Mouse (Mus musculus) heart, embryonic 15.5 days (tissue): ENCODE data around the gene Hmx1. TPM values are rescaled to one million over a fixed set of nuclear protein-coding genes. Genes with fewer than 3 reads are reported as not detected.

ENCODE experiments used
- ATAC-seq: fragments of 200-750 bp; cut with Nextera tagmentation; replicated peaks from 2 replicates; pipeline ENCODE4 v1.8.0; 2017; ENCODE audit warnings: low read depth, moderate TSS enrichment; ENCODE audit not compliant: insufficient number of reproducible peaks, insufficient read depth, low FRiP score
- H3K27ac ChIP-seq: fragments of 300-500 bp; sonication (generic); 2 replicates; pipeline ENCODE4 v1.5.1; 2015; ENCODE audit warnings: mild to moderate bottlenecking, inconsistent platforms
- H3K27me3 ChIP-seq: fragments of 300-500 bp; sonication (generic); 2 replicates; pipeline ENCODE4 v1.6.1; 2015; ENCODE audit warnings: inconsistent platforms
- H3K36me3 ChIP-seq: fragments of 300-500 bp; sonication (generic); 2 replicates; pipeline ENCODE4 v1.6.1; 2015; ENCODE audit warnings: mild to moderate bottlenecking, inconsistent platforms
- H3K4me1 ChIP-seq: fragments of 300-500 bp; sonication (generic); replicated peaks from 2 replicates; pipeline ENCODE4 v1.6.1; 2015; ENCODE audit warnings: inconsistent platforms
- H3K4me2 ChIP-seq: fragments of 300-500 bp; sonication (generic); 2 replicates; pipeline ENCODE4 v1.6.1; 2015; ENCODE audit warnings: inconsistent platforms, mild to moderate bottlenecking, moderate library complexity
- H3K4me3 ChIP-seq: fragments of 300-500 bp; sonication (generic); 2 replicates; pipeline ENCODE4 v1.5.1; 2015; ENCODE audit warnings: mild to moderate bottlenecking, inconsistent platforms
- H3K9ac ChIP-seq: fragments of 300-500 bp; sonication (generic); 2 replicates; pipeline ENCODE4 v1.6.1; 2015; ENCODE audit warnings: mild to moderate bottlenecking, inconsistent platforms
- H3K9me3 ChIP-seq: fragments of 300-500 bp; sonication (generic); replicated peaks from 2 replicates; pipeline ENCODE4 v1.6.1; 2016; ENCODE audit warnings: inconsistent platforms
- WGBS: fragments of 180-500 bp; shearing (Covaris S2); methylation state at CpG from one replicate; pipeline ENCODE4 v1.1.7; 2015; ENCODE audit warnings: mixed read lengths; 5-methylcytosine and 5-hydroxymethylcytosine counted together
- polyA plus RNA-seq: library from polyadenylated mRNA; unstranded; fragments of >200 nt; fragmentation: Nextera tagmentation; extraction: Ambion mirVana; gene quantifications from 2 replicates; pipeline ENCODE4 v1.2.1, GENCODE M21; 2015

The Hmx1 gene
- polyA plus RNA-seq, 1 experiment from 2014 or later = not detected

DNA sequence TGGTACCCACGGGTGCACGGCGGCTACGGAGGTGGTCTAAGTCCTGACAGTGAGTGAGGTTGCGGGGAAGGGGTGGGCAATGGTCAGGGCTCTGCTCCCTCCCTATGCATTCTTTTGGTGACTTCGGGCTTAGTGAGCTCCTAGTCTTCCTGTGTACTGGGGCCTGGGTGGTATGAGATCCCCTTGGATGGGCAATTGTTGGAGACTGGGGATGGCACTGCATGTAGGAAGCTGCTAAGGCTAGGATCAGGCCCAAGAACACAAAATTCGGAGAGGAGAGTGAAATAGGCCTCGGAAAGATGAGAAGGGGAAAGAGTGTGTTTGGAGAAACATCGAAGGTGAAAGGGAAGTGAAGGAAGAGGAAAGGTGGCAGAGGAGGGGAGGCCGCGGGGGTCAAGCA is 533 bp downstream of the Hmx1 start:
- WGBS = 8% methylated on average over 11 of the region's 11 CpGs
- ATAC-seq = no peak
- Histone ChIP-seq H3K36me3 (no peaks in the 10 kb centered on the region), H3K9ac (no peak overlapping the region), H3K27me3 (peaks cover 100% of the 10 kb centered on the region), H3K27ac (no peak overlapping the region), H3K4me2 (peak overlapping the region; percentile 72; the same call in 1 of the 2 replicates), H3K4me3 (peak overlapping the region; percentile 50; the same call in 1 of the 2 replicates), H3K9me3 (no peaks in the 10 kb centered on the region), H3K4me1 (peaks cover 26% of the 10 kb centered on the region)

DNA sequence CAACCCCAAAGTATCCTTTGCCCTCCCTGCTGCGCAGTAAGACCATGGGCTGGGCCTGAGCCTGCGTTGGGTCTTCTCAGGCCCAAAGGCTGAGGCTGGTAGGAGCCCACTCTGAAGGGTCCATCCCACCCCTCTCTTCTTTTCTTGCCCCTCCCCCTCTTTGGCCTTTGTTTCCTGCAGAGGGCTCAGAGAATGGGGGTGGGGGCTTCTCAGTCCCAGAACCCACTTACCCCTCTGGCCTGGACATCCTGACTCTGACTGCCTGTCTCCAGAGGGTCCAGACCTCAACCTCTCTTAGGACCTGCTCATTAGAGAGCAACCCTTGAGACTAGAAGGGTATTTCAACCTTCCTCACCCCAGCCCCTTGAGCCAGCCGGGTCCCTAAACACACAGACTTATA is 1.0 kb downstream of the Hmx1 start:
- ATAC-seq = no peak
- H3K4me3 ChIP-seq = no peak overlapping the region
- H3K9me3 ChIP-seq = no peaks in the 10 kb centered on the region
- H3K4me1 ChIP-seq = peaks cover 26% of the 10 kb centered on the region
- H3K27ac ChIP-seq = no peak overlapping the region
- no peak overlapping the region for H3K4me2 ChIP-seq
- no peak overlapping the region for H3K9ac ChIP-seq
- no peaks in the 10 kb centered on the region for H3K36me3 ChIP-seq
- H3K27me3 ChIP-seq = peaks cover 100% of the 10 kb centered on the region
- 22% methylated on average over 3 of the region's 3 CpGs for WGBS

DNA sequence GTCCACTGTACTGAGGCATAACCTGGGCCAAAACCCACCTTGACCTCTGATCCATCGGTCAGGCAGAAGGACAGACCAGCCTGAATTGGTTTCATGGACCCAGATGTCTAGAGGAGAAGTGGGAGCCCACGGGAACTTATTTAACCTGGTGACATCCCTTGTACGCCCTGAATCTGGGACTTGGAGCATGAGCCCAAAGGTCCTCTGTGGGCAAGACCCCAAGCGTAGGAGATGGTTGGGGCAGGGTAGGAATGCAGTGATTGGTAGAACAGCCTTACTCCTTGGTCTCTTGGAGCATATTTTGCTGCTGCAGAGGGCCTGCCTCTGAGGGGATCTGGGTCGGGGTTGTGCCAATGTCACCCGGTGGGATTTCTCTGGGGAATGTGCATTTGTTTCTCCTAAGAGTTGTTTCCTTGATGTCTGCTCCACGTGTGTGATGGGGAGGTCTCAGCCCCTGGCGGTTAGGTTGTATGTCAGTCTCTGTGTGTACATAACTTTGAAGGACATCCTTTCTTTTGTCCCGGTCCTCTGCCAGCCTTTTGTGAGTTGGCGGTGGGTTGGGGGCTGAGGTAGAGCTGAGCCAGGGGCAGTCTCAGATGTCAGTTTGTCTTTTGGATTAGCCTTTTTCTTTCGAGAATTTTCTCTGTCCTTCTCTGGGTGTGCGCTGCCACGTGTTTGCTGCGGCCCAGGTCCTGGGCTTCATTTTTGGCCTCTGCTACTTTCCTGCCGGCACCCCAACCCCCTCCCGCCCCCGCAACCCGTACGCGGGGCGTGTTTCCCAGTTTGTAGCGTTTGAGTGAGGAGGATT is 2.1 kb downstream of the Hmx1 start:
- peaks cover 100% of the 10 kb centered on the region for H3K27me3 ChIP-seq
- no peak overlapping the region for H3K27ac ChIP-seq
- no peaks in the 10 kb centered on the region for H3K36me3 ChIP-seq
- peak overlapping the region; percentile 45 for H3K4me3 ChIP-seq
- H3K9me3 ChIP-seq = no peaks in the 10 kb centered on the region
- H3K4me1 ChIP-seq = peaks cover 31% of the 10 kb centered on the region
- H3K9ac ChIP-seq = no peak overlapping the region
- WGBS = 4% methylated on average over 22 of the region's 22 CpGs
- no peak for ATAC-seq
- peak overlapping the region; percentile 78 for H3K4me2 ChIP-seq

DNA sequence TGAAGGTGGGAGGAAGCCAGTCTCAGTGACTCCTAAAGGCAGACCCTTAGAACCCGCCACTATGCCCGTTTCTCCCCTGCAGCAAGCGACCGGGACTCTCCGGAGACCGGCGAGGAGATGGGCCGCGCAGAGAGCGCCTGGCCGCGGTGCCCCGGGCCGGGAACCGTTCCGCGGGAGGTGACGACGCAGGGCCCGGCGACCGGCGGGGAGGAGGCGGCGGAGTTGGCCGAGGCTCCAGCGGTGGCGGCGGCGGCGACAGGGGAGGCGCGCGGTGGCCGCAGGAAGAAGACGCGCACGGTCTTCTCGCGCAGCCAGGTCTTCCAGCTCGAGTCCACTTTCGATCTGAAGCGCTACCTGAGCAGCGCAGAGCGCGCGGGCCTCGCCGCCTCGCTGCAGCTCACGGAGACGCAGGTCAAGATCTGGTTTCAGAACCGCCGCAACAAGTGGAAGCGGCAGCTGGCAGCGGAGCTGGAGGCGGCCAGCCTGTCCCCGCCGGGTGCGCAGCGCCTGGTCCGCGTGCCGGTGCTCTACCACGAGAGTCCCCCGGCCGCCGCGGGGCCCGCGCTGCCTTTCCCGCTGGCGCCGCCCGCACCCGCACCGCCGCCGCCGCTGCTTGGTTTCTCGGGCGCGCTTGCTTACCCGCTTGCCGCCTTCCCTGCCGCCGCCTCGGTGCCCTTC is 2.9 kb downstream of the Hmx1 start:
- Histone ChIP-seq H3K4me1 (peaks cover 31% of the 10 kb centered on the region), H3K9ac (no peak overlapping the region), H3K9me3 (no peaks in the 10 kb centered on the region), H3K4me2 (peak overlapping the region; percentile 78), H3K36me3 (no peaks in the 10 kb centered on the region), H3K27ac (no peak overlapping the region), H3K4me3 (peak overlapping the region; percentile 45), H3K27me3 (peaks cover 96% of the 10 kb centered on the region)
- WGBS = under 1% methylated on average over 86 of the region's 88 CpGs
- no peak for ATAC-seq

DNA sequence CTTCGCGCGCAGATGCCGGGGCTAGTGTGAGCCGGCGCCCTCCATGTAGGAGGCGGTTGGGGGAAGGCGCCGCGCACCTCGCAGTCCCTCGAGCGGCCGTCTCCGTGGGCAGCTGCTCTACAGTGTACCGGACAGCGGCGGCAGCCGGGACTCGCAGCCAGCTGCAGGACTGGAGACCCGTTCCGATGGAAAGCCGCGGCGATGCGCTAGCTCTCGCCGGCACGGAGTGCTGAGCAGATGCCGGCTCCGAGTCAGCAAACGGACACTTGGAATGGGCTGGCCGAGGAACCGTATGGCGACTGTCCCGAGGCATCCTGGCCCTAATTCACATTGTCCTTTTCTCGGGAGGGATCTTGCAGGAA is 3.4 kb downstream of the Hmx1 start:
- H3K36me3 ChIP-seq = no peaks in the 10 kb centered on the region
- H3K27me3 ChIP-seq = peaks cover 96% of the 10 kb centered on the region
- H3K27ac ChIP-seq = no peak overlapping the region
- peak overlapping the region; percentile 45 for H3K4me3 ChIP-seq
- peak overlapping the region; percentile 78 for H3K4me2 ChIP-seq
- H3K9me3 ChIP-seq = no peaks in the 10 kb centered on the region
- WGBS = 1% methylated on average over 37 of the region's 37 CpGs
- no peak for ATAC-seq
- H3K9ac ChIP-seq = no peak overlapping the region
- H3K4me1 ChIP-seq = peaks cover 33% of the 10 kb centered on the region

DNA sequence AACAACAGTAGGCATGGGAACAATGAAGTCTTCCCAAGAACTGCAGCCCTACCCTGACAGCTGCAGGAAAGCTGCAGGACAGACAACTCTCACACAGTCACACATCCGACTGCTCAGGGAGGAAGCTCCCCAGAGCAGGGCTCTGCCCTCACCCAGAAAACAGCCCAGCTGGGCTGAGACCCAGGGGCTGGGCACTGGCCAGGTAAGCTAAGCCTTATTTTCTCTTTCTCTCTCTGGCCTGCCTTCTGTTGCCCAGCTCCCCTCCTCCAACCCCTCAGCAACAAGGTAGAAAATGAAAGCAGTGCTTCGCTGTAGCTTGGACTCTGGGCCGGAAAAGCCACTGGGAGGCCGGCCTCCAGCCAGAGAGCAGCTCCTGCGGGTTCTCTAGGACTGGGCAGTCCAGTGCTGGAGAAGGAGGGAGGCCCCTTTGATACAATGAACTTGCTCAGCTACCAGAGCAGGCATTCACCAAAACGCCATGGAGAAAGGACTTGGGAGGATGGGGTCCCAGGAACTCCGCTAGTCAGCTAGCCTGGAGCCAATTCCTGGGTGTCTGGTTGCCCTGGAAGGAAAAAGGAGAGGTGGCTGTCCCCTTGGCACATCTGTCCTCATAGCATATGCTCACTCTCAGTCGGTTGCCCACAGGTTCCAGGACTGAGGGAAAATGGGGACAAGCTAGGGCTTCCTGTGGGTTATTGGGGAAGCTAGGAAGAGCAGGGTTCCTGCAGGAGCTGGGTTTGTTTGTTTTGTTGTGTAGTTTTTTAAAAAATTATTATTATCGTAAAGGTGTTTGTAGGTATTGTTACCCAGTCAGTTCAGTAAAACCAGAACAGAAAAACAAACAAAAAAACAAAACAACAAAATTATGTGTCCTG is 6.9 kb downstream of the Hmx1 start:
- Histone ChIP-seq H3K4me3 (peak overlapping the region; percentile 18), H3K4me2 (peak overlapping the region; percentile 25)
- no peak for ATAC-seq

DNA sequence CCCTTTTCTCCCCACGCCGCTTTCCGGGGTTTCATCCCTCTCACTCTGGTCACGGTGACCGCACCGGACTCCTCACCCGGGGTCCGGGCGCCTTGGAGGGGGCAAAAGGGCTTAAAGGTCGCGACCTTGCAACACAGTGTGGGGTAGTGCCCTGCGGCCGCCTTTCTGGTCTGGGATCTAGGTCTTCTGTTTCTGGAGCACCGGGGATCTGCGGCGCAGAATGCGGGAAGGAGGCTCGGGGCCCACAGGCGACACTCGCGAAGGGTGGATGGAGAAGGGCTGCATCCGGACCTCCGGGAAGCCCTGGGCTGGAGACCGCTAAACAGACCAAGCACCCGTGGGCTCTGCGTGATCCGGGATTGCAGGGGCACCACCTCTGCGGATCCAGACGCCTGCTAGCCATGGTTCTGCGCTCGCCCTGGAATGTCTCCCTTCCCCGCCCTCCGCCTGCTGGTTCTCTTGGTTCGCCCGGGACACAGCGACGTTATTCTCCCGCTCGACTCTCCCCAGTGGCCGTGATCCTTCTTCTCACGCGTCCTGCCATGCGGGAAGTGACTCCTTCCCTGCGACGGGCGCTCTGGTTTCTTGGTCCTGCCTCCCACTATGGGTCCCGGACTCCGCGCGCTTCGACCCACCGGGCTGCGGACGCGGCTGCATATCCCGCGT is 8.2 kb downstream of the Hmx1 start:
- Histone ChIP-seq H3K27me3 (peaks cover 96% of the 10 kb centered on the region), H3K4me2 (peak overlapping the region; percentile 23; the same call in 1 of the 2 replicates), H3K4me1 (peaks cover 18% of the 10 kb centered on the region), H3K4me3 (peak overlapping the region; percentile 21), H3K9ac (no peak overlapping the region), H3K27ac (no peak overlapping the region), H3K9me3 (no peaks in the 10 kb centered on the region), H3K36me3 (no peaks in the 10 kb centered on the region)
- ATAC-seq = no peak
- WGBS = under 1% methylated on average over 57 of the region's 57 CpGs

More for the DNA sequence above, 6.9 kb downstream of the Hmx1 start:
- Histone ChIP-seq H3K27ac (no peak overlapping the region), H3K9ac (no peak overlapping the region), H3K27me3 (peaks cover 96% of the 10 kb centered on the region), H3K36me3 (no peaks in the 10 kb centered on the region), H3K4me1 (peaks cover 26% of the 10 kb centered on the region), H3K9me3 (no peaks in the 10 kb centered on the region)
- 5% methylated on average over 9 of the region's 9 CpGs for WGBS

DNA sequence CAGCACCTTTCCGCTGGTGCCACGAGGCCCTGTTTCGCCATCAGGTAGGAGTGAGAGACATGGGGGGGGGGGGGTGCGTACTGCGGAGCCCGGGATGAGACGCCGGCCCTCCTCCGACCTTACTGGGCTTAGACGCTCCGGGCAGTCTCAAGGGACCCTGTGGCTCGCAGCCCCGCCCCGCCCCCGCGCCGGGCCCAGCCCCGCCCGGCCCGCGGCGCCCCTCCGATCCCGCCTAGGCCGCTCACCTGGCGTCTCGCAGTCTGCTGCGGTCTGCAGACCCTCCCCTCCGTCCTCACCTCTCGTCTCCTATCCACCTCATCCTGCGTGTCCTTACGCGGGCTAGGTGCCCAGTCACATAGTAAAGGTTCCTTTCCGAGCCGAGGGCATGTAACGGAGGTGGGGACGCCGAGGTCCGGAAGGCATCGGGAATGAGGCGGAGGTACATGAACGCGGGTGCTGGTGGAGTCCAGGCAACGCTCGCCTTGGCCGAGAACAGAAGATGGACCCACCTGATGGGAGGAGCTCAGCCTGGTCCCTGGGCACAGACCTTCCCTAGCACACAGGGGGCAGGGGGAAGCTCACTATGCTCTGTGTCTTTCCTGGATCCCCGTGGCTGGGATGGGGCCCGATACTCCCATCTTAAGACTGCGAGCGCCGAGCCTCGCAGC is 8.9 kb downstream of the Hmx1 start:
- Histone ChIP-seq H3K4me3 (peak overlapping the region; percentile 21), H3K9me3 (no peaks in the 10 kb centered on the region), H3K27ac (no peak overlapping the region), H3K4me2 (peak overlapping the region; percentile 23; the same call in 1 of the 2 replicates), H3K36me3 (no peaks in the 10 kb centered on the region), H3K9ac (no peak overlapping the region), H3K27me3 (peaks cover 96% of the 10 kb centered on the region), H3K4me1 (peaks cover 14% of the 10 kb centered on the region)
- 1% methylated on average over 51 of the region's 52 CpGs for WGBS
- no peak for ATAC-seq

DNA sequence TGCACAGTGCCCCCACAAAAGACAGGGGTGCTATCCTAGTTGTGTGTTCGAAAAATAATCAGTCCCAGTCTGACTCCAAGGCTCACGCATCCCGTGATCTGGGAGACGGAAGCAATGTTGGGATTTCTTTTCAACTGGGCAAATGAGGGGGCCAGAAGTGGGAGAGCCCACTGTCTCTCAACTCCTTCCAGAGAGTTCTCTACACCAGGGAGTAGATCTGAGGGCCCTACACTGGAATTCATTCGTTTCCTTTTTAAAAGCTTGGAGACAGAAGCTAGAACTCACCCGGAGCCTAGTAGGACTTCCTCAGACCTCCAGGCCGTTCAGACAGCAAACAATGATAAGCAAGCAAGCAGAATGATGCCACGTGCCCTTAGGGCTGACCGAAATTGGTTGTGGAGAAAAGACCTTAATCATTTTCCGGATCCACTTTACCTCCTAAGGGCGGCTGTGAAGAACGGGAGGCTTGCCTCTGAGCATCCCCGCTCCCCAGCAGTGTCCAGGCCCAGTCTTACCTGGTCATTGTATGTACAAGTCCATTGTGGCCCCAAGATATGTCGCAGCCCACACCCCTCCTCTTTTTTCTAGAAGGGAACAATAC is 9.5 kb downstream of the Hmx1 start:
- no peaks in the 10 kb centered on the region for H3K36me3 ChIP-seq
- H3K4me3 ChIP-seq = no peak overlapping the region; the same call in 1 of the 2 replicates
- 5% methylated on average over 14 of the region's 14 CpGs for WGBS
- H3K4me1 ChIP-seq = peaks cover 14% of the 10 kb centered on the region
- H3K4me2 ChIP-seq = no peak overlapping the region
- H3K27me3 ChIP-seq = peaks cover 96% of the 10 kb centered on the region
- H3K27ac ChIP-seq = no peak overlapping the region
- no peak overlapping the region for H3K9ac ChIP-seq
- no peak for ATAC-seq
- H3K9me3 ChIP-seq = no peaks in the 10 kb centered on the region

DNA sequence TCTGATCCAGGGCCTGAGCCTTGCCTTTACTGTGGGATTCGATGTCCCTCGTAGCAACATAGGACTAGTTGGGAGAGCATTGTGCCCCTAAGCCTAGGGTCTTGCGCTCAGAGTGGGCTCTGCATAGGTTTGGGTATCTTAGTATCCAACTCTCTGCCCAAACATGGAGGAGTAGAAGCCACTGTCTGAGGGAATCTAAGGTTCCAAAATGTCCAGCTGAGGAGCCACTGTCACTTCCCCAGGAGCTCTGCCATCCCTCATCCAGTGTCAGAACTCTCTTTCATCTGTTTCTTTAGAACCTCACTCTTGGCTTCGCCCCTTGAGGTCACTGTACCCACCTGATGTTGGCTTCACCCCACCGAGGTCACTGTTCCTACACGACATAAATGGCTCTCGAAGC is 10.2 kb downstream of the Hmx1 start:
- Histone ChIP-seq H3K9me3 (no peaks in the 10 kb centered on the region), H3K4me2 (no peak overlapping the region), H3K27me3 (peaks cover 96% of the 10 kb centered on the region), H3K4me3 (no peak overlapping the region), H3K4me1 (peaks cover 14% of the 10 kb centered on the region), H3K27ac (no peak overlapping the region), H3K36me3 (no peaks in the 10 kb centered on the region), H3K9ac (no peak overlapping the region)
- 1% methylated on average over 7 of the region's 7 CpGs for WGBS
- no peak for ATAC-seq
